Mouse (Mus musculus) kidney, postnatal 10 days (tissue): Measurements from ENCODE around the gene Camkmt.

ENCODE experiments used
- DNase-seq: peaks from one replicate; pipeline ENCODE4 v3.0.0; 2021; ENCODE audit warnings: mixed read lengths

Gene Camkmt

DNA sequence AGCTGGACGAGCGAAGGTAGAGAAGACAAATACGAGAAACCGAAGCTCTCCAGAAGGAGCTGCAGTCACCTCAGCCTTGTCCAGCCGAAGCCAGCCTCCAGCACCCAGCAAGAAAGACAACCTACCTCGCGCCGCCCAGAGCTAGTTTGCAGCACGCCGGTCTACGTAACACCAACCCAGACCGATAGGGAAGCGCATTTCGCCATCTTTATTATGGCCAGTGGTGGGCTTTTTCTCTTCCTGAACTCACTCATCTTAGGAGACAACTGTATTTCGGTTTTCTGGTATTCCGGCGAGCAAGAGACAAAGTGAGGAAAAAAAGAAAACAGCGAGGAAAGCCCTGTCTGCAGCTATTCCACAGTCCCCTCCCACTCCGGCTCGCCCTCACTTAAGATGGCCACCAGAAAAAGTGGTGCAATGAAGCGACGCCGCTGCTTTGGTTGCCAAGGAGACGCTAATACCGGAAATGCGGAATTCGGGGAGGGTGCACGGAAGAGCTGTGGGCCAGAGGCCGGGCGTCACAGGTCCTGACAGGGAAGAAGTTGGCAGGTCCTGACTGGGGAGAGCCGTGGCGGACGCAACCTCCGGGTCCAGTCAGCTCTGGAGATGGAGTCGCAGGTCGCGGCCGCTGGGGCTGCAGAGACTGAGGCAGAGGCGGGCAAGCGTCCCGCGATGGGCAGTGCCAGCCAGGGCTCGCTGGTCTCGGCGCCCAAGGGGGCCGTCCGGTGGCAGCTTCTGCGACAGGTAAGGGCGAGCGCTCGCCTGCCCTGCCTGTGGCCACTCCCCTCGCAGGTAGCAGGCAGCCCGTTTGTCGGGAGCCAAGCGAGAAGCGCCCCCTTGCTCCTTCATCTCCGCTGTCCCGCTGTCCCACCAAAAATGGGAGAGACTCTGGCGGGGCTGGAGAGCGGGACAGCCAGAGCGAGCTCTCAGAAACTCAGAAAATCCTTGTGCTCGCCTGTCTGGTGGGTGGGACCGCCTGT lies at the start of gene Camkmt, which contains the start of gene Prepl:
TSS of gene Camkmt (plus strand) at position 433 of the 980 bp plus-strand sequence.
TSS of gene Prepl (minus strand) at position 122 of the 980 bp plus-strand sequence.
- DNase-seq = peak; percentile 97

DNA sequence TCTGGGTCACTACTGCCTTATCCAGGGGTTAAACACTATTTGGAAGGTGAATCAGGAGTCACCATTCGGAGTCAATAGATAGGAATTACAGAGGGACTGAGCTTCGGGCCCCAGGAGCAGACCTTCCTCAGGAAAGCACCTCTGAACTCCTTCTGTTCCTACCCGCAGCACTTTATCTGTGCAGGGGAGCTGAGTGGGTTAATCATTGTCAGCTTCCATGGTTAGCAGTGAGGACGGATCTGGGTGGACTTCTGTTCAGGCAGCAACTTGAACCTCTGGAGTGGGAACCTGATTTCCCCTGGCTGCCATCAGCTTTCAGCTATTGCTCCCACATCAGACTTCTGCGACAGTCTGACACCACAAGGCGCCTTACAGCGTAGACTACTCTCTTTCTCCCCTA lies 49.4 kb upstream of the Camkmt start:
- DNase-seq = peak; percentile 64

DNA sequence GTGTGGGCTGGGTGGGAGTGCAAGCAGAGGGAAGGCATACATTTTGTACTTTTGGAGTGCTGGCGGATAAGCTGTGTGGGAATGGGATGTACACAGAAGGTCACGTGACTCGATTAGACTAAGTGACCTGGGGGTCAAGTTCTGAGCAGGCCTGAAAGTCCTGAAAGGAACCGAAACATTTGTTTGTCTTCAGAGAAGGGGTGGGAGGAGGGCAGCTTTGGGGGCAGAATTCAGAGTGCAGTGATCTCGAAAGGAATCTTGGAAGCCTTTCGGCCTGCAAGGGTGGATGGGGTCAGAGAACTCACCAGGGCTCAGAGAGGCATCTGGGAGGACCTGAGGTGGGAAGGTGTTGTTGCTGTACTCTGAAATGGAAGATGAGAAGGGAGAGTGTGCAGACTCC lies 47.9 kb upstream of the Camkmt start:
- DNase-seq = peak; percentile 60

DNA sequence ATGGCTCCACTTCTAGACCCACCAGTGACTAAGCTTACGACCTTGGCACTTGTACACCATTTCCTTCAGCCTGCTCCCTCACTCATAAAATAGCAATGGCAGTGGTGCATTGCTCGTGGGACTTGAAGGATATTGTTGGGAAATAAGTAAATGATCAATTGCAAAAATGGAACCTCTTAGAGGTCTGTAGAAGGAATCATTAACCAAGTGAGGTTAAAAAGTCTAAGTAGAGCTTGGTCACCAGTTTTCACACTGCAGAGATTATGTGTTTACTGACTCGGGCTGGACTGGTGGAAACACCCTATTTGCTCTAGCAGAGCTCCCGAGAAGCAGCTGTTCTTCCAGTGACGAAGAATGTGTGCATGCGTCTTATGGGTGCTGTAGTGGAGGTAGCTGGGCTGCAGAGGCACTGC lies 46.9 kb upstream of the Camkmt start:
- DNase-seq = peak; percentile 44

DNA sequence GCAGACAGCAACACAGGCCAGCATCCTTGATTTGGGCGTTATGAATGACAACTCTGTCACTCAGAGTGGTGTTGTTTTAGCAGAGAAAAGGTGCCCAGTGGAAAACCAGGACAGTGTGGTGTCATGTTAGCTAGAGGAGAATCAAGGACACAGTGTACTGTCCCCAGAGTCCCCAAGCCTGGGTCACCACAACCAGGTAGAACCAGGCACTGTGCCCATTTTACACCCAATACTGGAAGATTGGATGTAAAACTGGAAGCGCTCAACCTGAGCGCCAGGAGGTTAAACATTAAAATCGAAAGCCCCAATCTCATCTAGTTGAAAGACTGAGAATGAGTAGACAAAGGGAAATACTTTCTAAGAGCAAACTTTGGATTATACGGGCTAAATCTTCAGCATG lies 45.9 kb upstream of the Camkmt start:
- DNase-seq = peak; percentile 58

DNA sequence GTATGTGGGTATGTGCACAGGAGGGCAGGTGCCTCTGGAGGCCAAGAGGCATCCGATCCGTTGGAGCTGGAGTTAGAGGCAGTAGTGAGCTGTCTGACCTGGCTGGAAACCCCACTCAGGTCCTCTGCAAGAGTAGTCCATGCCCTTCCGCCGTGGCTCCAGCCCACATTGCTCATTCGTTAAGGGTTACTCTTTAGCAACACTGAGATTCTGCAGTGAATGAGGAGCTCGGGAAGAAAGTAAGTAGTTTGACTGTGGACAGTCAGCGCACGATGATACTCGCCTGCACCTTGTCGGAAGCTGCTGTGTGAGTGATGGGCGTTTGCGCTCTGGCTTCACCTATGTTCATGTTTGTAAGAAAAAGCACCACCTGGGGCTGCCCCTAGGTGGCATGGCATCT lies 45.2 kb upstream of the Camkmt start:
- peak; percentile 32 for DNase-seq

DNA sequence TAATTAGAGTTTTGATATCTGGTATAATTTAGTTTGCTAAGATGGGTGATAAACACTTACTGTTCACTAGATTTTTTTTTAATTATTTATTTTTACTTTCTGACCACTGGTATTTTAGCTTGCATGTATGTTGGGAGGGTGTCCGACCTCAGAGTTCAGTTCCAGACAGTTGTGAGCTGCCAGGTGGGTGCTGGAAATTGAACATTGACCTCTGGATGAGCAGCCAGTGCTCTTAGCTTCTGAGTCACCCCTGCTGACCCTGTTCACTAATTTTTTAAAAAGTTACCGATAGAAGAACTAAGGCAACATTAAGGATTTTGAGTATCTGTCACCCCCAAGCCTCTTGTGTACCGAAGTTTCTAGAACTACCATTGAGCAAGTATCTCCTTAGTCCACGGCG lies 42.0 kb upstream of the Camkmt start:
- DNase-seq = no peak

DNA sequence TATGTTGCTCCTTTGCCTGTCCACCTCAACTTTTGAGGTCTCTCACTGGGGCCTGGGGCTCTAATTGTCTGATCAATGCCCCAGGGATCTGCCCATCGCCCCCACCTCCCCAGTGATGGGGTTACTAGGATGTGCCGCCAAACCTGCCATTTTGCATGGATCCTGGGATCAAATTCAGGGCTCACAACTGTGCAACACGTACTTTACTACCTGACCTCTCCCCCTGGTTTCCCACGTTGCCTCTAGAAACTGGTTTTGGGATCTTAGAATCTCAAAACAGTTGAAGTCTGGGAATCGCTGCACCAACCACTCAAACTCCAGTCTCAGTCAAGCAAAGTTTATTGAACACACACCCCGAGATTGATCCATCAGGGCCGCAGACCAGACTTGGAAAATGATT lies 32.1 kb upstream of the Camkmt start:
- no peak for DNase-seq

DNA sequence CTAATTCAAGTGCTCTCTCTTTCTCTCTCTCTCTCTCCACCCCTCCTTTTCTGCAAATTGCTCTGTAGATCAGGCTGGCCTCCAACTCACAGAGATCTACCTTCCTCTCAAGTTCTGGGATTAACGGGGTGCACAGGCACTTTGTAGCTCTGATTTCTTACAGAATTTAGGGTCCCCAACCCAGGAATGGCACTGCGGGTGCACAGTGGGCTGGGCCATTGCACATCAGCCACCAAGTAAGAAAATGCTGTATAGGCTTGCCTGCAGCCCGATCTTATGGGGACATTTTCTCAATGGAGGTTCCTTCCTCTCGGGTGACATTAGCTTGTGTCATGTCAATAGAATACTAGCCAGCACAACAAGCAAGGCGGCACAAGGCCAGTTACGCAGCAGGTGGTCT lies 31.2 kb upstream of the Camkmt start:
- DNase-seq = no peak

DNA sequence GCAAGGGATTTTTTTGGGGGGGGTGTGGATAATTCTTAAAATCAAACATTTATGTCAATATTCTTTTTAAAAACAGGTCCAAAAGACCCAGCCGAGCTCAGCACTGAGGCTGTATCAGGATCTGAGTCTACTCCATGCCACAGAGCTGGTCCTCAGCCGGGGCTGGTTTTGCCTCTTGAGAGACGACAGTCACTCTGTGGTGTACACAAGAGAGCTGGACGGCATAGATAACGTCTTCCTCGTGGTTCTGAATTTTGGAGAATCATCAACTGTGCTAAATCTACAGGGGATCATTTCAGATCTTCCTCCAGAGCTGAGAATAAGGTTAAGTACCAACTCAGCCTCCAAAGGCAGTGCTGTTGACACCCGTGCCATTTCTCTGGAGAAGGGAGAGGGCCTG lies 26.8 kb upstream of the Camkmt start:
- DNase-seq = no peak

DNA sequence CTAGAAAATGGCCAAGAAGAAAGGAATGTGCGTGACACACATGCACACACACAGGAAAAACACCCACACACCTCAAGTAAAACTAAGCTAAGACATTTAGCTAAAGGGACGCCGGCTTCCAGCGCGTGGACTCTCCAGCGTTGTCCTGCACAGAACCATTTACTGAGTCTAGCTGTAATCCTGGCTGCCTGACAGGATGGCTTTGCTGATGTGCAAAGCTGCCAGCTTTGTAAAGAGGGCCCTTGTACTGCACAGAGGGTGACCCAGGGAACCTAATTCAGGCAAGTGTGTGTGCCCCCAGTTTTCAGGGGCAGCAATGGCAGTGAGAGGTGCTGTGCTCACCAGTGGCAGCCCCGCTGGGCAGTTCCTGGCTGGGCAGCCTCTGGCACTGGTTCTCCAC lies 23.0 kb upstream of the Camkmt start:
- DNase-seq = no peak

DNA sequence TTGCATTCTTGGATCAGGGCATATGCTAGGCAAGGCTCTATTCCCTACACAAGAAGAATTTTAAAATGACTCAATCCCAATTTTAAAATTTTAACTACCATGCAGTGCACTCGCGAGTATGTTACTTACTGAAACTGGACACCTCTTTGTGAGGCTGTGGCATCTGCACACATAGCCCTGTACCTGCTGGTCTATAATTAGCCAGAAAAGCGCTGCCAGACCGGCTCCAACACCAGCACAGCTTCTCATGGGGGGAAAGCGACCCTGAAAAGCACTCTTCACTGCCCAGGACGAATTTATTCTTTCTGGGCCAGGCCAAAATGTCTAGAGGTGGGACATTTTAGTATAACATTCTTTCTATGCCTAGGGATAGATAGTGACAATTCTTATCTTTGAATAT lies 19.7 kb upstream of the Camkmt start:
- DNase-seq = no peak

DNA sequence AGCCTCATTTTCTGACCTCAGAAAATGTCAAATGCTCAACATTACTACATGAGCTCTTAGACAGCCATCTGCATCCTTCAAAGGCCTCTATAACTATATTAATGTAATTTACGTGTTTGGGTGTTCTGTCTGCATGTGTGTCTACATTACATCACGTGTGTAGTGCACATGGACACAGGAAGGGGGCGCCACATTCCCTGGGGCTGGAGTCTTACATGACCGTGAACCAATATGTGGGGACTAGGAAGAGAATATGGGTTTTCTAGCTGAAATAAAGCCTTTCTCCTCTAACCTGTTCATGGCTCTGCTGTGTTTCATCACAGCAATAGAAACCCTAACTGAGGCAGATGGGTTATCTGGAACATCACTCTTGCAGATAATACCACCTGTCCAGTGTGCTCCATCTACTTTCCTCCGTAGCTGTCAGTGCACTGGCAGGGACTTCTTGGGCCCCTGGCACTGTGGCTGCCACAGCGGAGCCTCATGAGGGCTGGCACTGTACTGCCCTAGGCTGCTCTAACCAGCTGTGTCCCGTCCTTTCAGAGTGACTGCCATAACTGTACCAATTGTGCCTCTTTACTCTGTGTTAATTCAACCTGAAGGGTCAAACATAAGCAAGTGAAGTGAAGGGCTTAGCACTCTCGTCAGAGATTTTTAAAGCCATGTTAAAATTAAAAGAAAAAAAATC lies 19.1 kb upstream of the Camkmt start:
- no peak for DNase-seq

DNA sequence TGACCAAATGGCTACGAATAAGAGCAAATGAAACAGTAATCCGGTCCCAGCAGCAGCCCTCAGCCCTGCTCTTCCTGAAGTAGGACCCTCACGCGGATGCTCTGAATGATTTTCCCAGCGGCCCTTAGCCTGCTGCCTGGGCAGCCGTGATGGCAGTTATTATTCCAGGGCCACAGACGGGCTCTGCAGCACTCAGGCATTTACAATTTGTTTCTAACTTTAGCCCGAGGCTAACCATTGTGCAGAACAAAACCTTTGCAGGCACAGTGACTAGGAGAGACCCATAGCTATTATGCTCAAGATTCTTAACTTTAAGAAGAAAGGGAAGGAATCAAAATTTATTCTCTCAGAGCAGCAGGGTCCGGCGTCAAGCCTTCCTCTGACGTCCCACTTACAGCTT lies 18.0 kb upstream of the Camkmt start:
- DNase-seq = no peak

DNA sequence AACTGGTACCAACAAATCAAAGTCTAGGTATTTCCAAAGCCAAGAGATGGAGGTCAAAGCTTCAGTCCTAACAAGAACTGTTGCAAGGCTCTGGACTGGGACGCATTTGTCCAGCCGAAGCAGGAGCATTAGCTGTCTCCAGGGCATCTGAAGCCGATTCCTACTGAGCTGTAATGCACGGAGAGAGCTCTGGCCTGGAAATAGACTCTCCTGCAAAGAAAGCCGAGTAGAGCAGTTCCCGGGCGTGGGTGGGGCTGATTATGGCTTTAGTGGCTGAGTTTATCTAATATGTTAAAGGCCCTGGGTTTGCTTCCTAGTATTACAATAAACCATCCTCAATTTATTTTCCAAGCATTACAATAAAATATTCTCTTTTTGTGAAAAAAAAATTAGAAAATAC lies 17.1 kb upstream of the Camkmt start:
- no peak for DNase-seq

DNA sequence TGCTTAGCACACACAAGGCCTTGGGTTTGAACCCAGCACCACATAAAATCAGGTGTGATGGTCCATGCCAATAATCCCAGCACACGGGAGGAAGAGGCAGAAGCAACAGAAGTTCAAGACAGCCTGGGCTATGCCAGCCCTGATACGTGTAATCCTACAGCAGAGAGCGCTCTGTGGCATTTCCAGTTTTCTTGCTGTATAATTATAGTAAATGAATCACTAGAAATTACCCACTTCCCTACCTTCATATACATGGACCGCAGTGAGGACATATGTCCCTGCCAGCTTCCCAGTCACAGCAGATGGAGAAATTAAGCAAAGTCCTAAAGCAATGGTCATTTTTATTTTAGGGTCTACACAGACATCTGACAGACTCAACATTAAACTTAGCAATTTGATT lies 16.3 kb upstream of the Camkmt start:
- DNase-seq = no peak

DNA sequence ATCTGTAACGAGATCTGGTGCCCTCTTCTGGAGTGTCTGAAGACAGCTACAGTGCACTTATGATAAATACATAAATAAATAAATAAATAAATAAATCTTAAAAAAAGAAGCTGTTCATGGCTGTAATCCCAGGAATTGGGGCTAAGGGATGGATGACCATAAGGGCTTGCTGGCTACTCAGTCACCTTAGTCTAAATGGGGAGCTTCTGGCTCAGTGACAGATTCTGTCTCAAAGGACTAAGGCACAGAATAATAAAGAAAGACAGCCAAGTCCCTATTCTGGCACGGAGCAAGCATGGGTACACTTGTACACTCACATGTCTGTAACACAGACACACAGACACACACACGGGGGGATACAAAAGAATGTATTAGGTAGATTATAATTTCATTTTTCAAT lies 11.1 kb upstream of the Camkmt start:
- DNase-seq = no peak

DNA sequence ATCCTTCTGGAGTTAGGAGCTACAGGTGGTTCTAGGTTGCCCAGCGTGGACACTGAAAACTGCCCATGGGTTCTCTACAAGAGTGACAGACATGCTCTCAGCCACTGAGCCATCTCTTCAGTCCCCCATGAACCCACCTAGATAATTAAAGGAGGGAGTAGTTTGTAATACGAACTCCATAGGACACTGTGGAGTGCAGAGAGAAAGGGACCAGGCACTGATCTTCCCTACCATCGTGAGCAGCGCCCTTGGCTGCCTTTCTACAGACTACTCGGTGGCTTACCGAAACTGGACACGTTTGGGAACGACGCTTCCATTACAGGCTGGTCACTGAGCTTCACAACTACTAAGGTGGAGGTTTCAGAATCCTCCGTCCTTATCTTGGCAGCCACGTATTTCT lies 9.6 kb upstream of the Camkmt start:
- no peak for DNase-seq

DNA sequence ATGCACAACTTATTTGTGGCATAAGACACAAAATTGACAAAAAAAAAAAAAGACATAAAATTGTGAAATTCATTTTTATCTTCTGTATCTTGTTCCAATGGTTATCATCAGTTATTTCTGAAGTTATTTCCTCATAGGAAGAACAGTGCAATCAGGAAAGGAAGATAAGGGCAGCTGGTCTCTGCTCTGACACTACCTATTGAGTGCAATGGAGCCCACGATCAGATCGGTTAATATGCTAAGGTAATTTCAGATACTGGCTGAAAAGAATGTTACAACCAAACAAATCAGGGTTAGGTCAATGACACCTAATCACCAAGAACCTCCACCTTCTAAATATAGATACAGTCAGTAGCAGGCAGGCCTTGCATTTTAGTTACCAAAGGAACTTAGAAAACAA lies 5.0 kb upstream of the Camkmt start:
- no peak for DNase-seq

DNA sequence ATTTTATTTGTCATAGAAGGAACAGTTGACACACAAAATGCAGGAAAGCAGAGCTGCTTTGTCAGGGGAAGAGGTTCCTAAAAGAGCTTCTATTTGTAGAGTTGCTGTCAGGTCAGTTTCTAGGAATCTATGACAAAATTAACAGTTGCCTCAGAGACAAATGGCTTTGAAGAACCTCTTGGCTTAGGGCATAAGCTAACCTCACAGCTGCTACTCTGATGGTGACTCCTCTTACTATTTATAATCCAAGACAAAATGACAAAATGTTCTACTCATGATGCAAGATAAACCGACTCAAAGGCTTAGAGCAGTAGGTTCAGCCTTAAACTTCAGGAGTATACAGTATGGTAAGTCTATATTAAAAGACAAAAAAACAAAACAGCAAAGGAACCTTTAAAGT lies 3.9 kb upstream of the Camkmt start:
- no peak for DNase-seq

DNA sequence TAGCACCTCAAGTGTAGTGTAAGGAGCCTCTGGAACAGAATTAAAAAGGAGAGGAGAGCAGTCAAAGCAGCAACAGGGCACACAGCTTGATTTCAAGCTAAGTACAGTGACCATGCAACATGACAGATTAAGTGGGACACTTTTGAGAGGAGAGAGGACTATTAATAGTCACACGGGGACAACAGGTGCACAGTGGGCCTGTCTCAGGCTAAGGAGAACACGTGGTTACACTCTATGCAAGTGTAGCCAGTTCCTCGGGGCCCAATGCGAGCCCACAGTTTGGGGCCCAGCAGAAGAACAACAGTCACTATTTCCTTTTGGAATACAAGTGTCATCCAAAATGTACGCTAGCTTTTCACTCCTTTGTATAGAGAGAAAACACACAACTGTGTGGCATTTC lies 2.8 kb upstream of the Camkmt start:
- DNase-seq = no peak

DNA sequence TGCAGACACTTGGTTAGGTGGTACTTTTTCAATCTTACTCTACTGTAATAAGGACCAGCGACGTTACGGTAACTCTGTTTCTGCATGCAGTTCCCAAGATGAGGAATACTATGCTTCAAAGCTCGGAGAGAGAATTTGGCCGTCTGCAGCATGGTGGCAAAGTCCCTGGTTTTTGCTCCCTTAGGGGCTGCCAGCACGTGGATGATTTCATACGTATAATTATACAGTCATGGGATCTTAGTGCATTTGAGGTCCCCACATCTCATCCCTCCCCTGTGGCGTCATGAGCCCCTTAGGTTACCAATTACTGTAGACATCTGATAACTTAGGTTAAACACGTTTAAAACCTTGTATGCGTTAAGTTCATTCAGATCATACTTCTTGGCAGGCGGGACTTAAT lies 2.0 kb upstream of the Camkmt start:
- DNase-seq = no peak

DNA sequence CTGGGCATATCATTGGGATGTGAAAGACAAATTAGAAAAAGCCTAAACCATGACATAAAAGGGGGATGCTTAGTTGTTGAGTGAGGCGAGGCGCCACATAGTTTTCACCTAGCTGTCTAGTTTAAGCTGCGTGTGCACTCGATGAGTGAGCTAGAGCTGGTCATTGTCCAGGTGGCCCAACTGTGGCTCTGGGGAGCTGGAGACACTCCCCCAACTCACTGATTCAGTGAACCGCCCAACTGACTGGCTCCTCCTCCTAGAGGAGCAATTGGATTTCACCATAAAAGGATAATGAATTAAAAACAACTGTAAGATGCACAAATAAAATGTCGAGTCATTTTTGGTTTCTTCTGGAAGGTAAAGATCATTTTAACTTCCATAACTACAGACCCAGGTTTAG lies 1.3 kb upstream of the Camkmt start:
- no peak for DNase-seq

DNA sequence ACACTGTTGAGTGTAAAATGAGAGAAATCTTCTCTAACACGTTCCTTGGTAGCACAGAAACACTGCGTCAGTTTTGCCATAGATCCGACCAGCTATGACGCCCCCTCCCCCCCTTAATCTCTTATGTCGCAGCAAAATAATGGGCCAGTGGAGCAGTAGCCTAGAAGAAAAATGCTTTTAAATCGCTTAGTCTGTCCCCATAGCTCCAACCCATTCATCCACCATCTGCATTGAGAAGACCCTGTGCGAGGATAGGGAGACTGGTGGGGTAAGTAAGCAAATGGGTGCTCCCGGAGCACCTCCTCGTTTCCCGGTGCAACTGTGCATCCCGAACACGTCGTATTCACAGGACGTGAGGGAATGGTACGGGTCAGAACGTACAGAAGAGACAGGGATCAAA lies 731 bp upstream of the Camkmt start:
- DNase-seq = peak; percentile 21
